Mouse (Mus musculus) forebrain, embryonic 12.5 days (tissue): ENCODE results near the gene Pnkd. TPM values are rescaled to one million over a fixed set of nuclear protein-coding genes. Genes with fewer than 3 reads are reported as not detected.
"Not testable (repeated sequence)": the region's sequence is repeated elsewhere in the genome, so short reads cannot be mapped to it uniquely, and the experiment has no call there.

Source experiments
- ATAC-seq: fragments of 200-750 bp; cut with Nextera tagmentation; 2 replicates; pipeline ENCODE4 v1.8.0; 2017; ENCODE audit warnings: moderate TSS enrichment; ENCODE audit not compliant: low FRiP score
- H3K27ac ChIP-seq: fragments of 300-500 bp; sonication (generic); 2 replicates; pipeline ENCODE4 v1.5.1; 2016; ENCODE audit warnings: mild to moderate bottlenecking
- H3K27me3 ChIP-seq: fragments of 300-500 bp; sonication (generic); 2 replicates; pipeline ENCODE4 v1.6.1; 2016; ENCODE audit warnings: mild to moderate bottlenecking
- H3K36me3 ChIP-seq: fragments of 300-500 bp; sonication (generic); replicated peaks from 2 replicates; pipeline ENCODE4 v1.6.1; 2016; ENCODE audit warnings: mild to moderate bottlenecking
- H3K4me1 ChIP-seq: fragments of 300-500 bp; sonication (generic); 2 replicates; pipeline ENCODE4 v1.6.1; 2016
- H3K4me2 ChIP-seq: fragments of 300-500 bp; sonication (generic); 2 replicates; pipeline ENCODE4 v1.6.1; 2016; ENCODE audit warnings: mild to moderate bottlenecking, moderate library complexity
- H3K4me3 ChIP-seq: fragments of 300-500 bp; sonication (generic); replicated peaks from 2 replicates; pipeline ENCODE4 v1.5.1; 2016; ENCODE audit warnings: mild to moderate bottlenecking
- H3K9ac ChIP-seq: fragments of 300-500 bp; sonication (generic); 2 replicates; pipeline ENCODE4 v1.6.1; 2016; ENCODE audit warnings: mild to moderate bottlenecking
- H3K9me3 ChIP-seq: fragments of 300-500 bp; sonication (generic); 2 replicates; pipeline ENCODE4 v1.6.1; 2016
- WGBS: fragments of 180-500 bp; shearing (Covaris S2); methylation state at CpG from one replicate; pipeline ENCODE4 v1.1.7; 2016; 5-methylcytosine and 5-hydroxymethylcytosine counted together
- polyA plus RNA-seq: library from polyadenylated mRNA; unstranded; fragments of >200 nt; fragmentation: Nextera tagmentation; extraction: Ambion mirVana; gene quantifications from 2 replicates; pipeline ENCODE4 v1.2.1, GENCODE M21; 2016

The Pnkd gene
- polyA plus RNA-seq, 1 experiment from 2014 or later: 87.5 TPM

DNA sequence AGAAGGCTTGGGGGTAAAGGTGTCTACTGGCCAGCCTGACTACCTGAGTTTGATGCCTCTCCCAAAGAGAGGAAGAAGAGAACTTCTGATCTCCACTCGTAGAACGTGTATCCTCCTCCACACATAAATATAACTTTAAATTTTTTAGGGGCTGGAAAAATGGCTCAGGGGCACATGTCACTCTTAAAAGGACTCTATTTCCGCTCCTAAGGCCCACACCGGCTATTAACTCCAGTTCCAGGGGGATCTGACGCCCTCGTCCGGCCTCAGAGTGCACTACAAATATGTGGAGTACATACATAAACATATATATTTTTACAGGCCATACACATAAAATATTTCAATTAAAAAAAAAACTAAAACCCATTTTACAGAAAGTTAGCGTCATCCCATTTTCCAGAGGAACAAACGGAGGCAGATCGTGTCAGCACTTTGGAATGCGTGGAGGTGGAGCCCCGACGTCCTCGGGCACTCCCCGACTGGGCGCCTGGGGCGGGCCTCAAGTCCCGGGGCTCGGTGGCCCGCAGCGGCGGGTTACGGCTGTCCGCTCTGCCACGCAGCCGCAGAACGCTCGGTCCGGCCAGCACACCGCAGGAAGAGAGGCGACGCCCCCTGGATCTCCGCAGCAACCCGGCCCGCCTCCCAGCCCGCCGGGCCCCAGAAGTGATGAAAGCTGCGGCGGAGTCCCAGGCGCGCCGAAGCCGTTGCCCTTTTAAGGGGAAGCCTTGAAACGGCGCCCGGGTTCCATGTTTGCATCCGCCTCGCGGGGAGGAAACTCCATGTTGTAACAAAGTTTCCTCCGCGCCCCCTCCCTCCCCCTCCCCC lies 106.4 kb downstream of the Pnkd start, which contains the start of gene Ctdsp1:
Ctdsp1 (plus strand) TSS at position 586 of the 825 bp plus-strand sequence.
- H3K36me3 ChIP-seq: peaks cover 20% of the 10 kb centered on the region
- H3K27ac ChIP-seq: peak within 1 kb of the TSS; percentile 88
- peak within 1 kb of the TSS; percentile 88 for H3K9ac ChIP-seq
- H3K4me3 ChIP-seq: peak within 1 kb of the TSS; percentile 85
- no peaks in the 10 kb centered on the region for H3K9me3 ChIP-seq
- H3K4me2 ChIP-seq: peak within 1 kb of the TSS; percentile 97
- WGBS: 2% methylated on average over 51 of the region's 51 CpGs
- peak; percentile 80 for ATAC-seq
- H3K27me3 ChIP-seq: peaks cover 27% of the 10 kb centered on the region
- H3K4me1 ChIP-seq: peaks cover 34% of the 10 kb centered on the region

DNA sequence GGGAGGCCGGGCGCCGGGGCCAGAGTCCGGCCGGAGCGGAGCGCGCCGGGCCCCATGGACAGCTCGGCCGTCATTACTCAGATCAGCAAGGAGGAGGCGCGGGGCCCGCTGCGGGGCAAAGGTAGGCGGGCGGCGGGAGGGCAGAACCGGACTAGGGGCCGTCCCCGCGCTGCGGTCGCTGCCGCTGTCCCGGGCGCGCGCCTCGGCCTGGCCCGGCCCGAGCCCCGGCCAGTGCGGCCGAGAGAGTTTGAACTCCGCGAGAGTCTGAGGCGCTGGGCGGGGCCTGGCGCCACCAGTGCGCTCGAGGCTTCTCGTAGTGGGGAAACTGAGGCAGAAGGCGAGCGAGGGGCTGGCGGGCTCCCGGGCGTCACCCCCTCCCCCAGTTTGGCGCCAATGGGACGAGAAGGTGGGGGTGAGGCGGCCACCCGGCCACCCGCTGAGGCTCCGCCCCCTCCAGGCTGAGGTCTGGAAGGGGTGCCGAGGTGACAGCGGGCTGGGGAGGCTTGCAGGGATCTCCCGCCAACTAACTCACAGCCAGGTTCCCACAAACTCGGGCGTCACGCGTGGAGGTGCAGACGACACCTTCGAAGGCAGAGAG lies 107.2 kb downstream of the Pnkd start:
- peak; percentile 43 for ATAC-seq
- under 1% methylated on average over 55 of the region's 63 CpGs for WGBS

DNA sequence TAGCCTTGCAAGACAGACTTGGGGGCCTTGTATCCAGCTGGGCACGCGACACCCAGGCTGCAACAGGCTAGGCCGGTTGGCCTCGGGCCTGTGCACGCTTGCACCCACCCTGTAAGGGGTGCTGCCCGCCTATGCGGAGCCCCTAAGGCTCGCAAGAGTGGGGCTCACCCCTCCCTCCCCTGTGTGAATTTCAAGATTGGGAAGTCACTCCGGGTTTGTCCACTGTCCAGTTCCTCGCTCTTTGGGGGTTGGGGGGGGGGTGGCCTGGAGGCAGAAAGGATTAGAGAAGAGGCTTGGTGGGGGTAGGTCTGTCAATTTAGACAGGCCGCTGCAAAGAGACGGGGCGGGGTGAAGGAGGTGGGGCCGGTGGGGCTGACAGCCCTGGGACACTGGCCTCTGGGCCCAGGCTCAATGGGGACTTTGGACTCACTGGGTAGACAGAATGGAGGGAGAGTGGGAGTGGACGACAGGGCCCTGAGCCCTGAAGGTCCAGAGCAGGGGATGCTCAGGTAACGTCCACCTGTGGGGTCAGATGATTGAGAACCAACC lies 107.8 kb downstream of the Pnkd start:
- Histone ChIP-seq H3K4me3 (peak overlapping the region; percentile 85), H3K4me2 (peak overlapping the region; percentile 97), H3K27ac (peak overlapping the region; percentile 88; the same call in 1 of the 2 replicates), H3K4me1 (peaks cover 32% of the 10 kb centered on the region), H3K9ac (peak overlapping the region; percentile 88), H3K36me3 (peaks cover 20% of the 10 kb centered on the region), H3K9me3 (no peaks in the 10 kb centered on the region), H3K27me3 (peaks cover 27% of the 10 kb centered on the region)
- 2% methylated on average over 16 of the region's 16 CpGs for WGBS
- ATAC-seq: peak; percentile 10; the same call in 1 of the 2 replicates

More for the DNA sequence above, 107.2 kb downstream of the Pnkd start:
- Histone ChIP-seq H3K4me2 (peak overlapping the region; percentile 97), H3K36me3 (peaks cover 20% of the 10 kb centered on the region), H3K9me3 (no peaks in the 10 kb centered on the region), H3K27ac (peak overlapping the region; percentile 88), H3K4me3 (peak overlapping the region; percentile 85), H3K4me1 (peaks cover 34% of the 10 kb centered on the region), H3K27me3 (peaks cover 27% of the 10 kb centered on the region), H3K9ac (peak overlapping the region; percentile 88)

DNA sequence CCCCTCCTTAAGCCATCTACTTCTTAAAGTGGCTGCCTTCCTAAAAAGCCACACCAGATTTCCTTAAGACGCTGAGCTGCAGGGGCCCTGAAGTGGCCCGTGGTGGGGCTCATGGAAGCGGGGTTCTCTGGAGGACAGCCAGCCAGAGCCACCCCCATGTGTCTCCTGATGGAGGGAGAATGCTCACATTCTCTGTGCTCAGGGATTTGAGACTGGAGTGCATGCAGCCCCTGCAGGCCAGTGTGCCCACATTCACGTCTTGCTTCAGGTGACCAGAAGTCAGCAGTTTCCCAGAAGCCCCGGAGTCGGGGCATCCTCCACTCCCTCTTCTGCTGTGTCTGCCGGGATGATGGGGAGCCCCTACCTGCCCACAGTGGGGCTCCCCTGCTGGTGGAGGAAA lies 108.3 kb downstream of the Pnkd start:
- Histone ChIP-seq H3K4me3 (peak overlapping the region; percentile 85), H3K9ac (peak overlapping the region; percentile 88; the same call in 1 of the 2 replicates), H3K4me1 (peaks cover 37% of the 10 kb centered on the region), H3K27me3 (peaks cover 27% of the 10 kb centered on the region), H3K36me3 (peaks cover 20% of the 10 kb centered on the region), H3K9me3 (no peaks in the 10 kb centered on the region), H3K4me2 (peak overlapping the region; percentile 97), H3K27ac (0 out of 2 replicates have a peak overlapping the region, but pooled peaks have one; percentile 25)
- 38% methylated on average over 7 of the region's 7 CpGs for WGBS
- ATAC-seq: no peak

DNA sequence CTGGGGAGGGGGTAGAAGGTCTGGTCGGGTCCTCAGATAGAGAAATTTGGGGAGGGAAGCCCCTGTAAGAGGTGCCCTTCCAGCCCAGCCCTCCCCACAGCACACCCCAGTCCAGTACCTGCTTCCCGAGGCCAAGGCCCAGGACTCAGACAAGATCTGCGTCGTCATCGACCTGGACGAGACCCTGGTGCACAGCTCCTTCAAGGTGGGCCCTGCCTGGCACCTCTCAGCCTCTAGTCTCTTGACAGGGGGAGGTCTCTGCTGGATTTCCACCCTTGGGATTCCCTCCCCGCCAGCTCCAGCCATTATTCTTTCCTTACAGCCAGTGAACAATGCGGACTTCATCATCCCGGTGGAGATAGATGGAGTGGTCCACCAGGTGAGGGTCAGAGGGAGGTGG lies 109.0 kb downstream of the Pnkd start:
- ATAC-seq: no peak
- 90% methylated on average over 9 of the region's 9 CpGs for WGBS
- Histone ChIP-seq H3K4me1 (peaks cover 40% of the 10 kb centered on the region), H3K36me3 (peaks cover 20% of the 10 kb centered on the region), H3K4me2 (no peak overlapping the region; the same call in 1 of the 2 replicates), H3K9me3 (no peaks in the 10 kb centered on the region), H3K9ac (no peak overlapping the region), H3K27me3 (peaks cover 22% of the 10 kb centered on the region), H3K27ac (0 out of 2 replicates have a peak overlapping the region, but pooled peaks have one; percentile 25), H3K4me3 (no peak overlapping the region)

DNA sequence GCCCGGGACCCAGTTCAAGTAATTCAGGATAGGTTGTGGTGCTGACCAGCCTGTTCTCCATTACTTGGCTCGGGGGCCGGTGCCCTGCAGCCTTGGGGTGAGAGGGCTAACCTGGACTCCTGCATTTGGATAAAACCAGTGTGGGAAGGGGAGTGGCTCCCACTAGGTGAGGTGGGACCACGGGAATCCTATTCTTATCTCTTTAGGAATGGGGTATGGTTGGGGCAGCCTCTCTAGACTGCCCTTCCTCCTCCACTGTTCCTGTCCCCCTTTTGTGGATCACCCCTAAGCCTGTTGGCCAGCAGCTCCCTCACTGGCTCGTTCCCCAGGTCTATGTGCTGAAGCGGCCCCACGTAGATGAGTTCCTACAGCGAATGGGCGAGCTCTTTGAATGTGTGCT lies 109.6 kb downstream of the Pnkd start:
- H3K9me3 ChIP-seq: no peaks in the 10 kb centered on the region
- peaks cover 40% of the 10 kb centered on the region for H3K4me1 ChIP-seq
- H3K9ac ChIP-seq: no peak overlapping the region
- no peak overlapping the region for H3K27ac ChIP-seq
- 90% methylated on average over 9 of the region's 9 CpGs for WGBS
- H3K36me3 ChIP-seq: peaks cover 20% of the 10 kb centered on the region
- H3K4me2 ChIP-seq: no peak overlapping the region
- no peak overlapping the region for H3K4me3 ChIP-seq
- peaks cover 17% of the 10 kb centered on the region for H3K27me3 ChIP-seq
- ATAC-seq: no peak

DNA sequence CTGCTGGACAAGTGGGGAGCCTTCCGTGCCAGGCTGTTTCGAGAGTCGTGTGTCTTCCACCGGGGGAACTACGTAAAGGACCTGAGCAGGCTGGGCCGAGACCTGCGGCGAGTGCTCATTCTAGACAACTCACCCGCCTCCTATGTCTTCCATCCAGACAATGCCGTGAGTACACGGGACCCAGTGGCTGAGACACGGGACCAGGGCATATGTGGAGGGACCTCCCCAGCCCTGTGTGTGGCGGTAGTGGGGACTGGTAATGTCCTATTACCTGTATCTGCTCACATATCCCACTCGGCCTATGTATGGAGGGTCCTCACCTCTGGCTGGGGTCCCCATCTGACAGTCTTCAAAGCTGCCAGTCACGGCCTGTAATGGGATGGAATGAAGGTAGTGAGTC lies 110.1 kb downstream of the Pnkd start:
- peaks cover 36% of the 10 kb centered on the region for H3K4me1 ChIP-seq
- 92% methylated on average over 15 of the region's 15 CpGs for WGBS
- no peak for ATAC-seq

DNA sequence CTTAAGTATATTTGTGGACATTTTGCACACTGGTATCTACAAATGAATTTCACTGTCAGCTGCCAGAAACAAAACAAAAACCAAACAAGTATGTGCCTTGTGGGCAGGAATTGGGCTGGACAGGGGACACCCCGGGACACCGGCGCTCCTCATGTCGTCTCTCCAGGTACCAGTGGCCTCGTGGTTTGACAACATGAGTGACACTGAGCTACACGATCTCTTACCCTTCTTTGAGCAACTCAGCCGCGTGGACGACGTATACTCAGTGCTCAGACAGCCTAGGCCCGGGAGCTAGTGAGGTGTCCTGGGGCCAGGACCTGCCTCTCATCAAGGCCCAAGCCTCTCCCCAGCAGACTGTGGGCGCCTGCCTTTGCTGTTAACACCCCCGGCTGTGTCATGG lies 110.6 kb downstream of the Pnkd start:
- WGBS: 89% methylated on average over 12 of the region's 13 CpGs
- Histone ChIP-seq H3K4me1 (peaks cover 32% of the 10 kb centered on the region), H3K27ac (no peak overlapping the region), H3K4me2 (no peak overlapping the region), H3K9ac (no peak overlapping the region), H3K4me3 (no peak overlapping the region), H3K9me3 (no peaks in the 10 kb centered on the region), H3K36me3 (peaks cover 20% of the 10 kb centered on the region), H3K27me3 (peaks cover 7% of the 10 kb centered on the region)
- no peak for ATAC-seq

More for the DNA sequence above, 110.1 kb downstream of the Pnkd start:
- Histone ChIP-seq H3K4me2 (no peak overlapping the region), H3K27me3 (peaks cover 11% of the 10 kb centered on the region), H3K9me3 (no peaks in the 10 kb centered on the region), H3K27ac (no peak overlapping the region), H3K36me3 (peaks cover 20% of the 10 kb centered on the region), H3K4me3 (no peak overlapping the region; the same call in 1 of the 2 replicates), H3K9ac (no peak overlapping the region)

DNA sequence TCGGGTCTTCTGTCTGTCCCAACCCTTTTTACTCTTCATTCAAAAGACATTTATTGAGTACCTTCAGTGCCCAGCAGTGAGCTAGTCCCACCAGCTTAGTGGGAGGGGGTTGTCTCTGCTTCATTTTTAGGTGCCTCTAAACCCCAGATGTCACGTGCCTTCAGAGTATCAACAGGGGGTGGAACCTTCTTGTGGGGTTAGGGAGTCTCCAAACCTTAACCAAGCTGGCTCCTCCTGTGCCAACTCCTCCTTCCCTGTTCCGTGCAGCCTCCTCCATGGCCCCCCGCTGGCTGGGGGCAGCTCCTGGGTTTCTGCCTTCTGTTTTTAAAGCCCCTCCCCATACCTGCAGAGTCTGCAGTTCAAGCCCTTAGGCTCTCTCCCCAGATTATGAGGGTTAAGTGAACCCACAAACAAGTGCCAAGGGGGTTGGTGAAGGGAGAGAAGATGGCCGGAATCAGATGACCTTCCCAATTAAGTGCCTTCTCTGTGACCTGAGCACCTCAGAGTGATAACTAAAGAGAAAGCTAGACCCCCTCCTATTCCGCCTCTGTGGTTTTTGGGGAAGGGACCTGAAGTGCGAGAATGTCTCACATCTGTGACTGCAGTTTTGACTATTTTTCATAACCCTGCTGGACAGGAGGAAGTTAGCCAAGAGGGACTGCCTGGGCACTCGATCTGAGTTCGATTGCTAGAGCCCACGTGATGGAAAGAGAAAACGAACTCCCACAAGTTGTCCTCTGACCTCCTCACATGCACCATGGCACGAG lies 111.9 kb downstream of the Pnkd start:
- Histone ChIP-seq H3K36me3 (peaks cover 20% of the 10 kb centered on the region), H3K27ac (peak overlapping the region; percentile 57), H3K4me3 (peak overlapping the region; percentile 45), H3K4me2 (peak overlapping the region; percentile 77), H3K4me1 (peaks cover 24% of the 10 kb centered on the region), H3K9ac (peak overlapping the region; percentile 44; the same call in 1 of the 2 replicates)
- H3K27me3 ChIP-seq, H3K9me3 ChIP-seq: not testable (repeated sequence)
- 10% methylated on average over 12 of the region's 12 CpGs for WGBS
- ATAC-seq: peak; percentile 7; the same call in 1 of the 2 replicates

DNA sequence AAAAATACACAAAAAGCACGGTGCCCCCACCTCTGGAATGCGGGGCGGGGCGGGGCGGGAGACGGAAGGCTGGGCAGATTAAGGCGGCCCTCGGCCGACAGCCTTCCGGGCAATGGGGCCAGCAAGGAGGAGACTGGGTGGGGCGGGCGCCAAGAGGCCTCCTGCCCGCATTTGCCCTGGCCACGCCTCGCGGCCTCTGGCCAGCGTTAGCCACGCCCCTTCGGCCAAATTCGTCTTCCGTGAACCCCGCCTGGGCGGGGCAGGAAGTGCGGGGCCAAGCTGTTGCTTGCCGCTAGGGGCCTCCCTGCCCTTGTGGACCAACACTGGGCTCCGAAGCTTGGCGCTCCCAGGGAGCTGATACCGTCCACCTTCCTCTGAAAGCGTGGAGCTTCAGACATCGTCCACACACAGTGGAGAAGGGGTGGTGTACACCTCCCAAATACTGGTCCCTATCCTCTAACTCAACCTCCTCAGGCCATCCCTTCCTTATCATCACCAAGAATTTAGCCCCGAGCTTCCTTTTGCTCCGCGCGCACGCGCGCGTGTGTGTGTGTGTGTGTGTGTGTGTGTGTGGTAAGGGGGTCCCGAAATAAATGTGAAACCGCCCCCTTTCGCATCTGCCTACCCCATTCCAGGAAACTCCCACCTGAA lies 112.7 kb downstream of the Pnkd start:
- peak overlapping the region; percentile 77 for H3K4me2 ChIP-seq
- peak overlapping the region; percentile 45 for H3K4me3 ChIP-seq
- under 1% methylated on average over 41 of the region's 41 CpGs for WGBS
- no peaks in the 10 kb centered on the region for H3K9me3 ChIP-seq
- peaks cover 20% of the 10 kb centered on the region for H3K36me3 ChIP-seq
- H3K4me1 ChIP-seq: peaks cover 20% of the 10 kb centered on the region
- peak overlapping the region; percentile 57 for H3K27ac ChIP-seq
- H3K9ac ChIP-seq: peak overlapping the region; percentile 44
- peak; percentile 89 for ATAC-seq
- H3K27me3 ChIP-seq: no peaks in the 10 kb centered on the region

DNA sequence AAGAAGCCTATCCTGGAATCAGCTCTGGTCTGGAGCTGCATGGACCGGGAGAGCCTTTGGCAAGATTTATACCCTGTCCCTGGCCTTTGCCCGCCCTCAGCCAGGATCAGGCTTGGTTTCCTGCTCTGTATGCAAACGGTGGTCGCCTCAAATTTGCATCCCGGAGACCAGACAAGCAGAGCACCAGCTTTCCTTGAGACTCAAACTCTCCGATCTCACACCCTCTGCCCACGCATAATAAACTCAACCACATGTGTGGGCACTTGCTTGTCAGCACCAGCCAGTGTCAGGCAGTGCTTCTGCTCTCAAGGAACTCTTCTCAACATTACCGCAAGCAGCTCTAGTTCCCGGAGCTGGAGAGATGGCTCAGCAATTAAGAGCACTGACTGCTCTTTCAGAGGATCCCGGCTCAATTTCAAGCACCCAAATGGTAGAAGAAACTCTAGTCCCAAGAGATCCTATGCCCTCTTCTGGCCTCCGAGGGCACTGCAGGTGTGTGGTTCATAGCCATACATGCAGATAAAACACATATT lies 113.3 kb downstream of the Pnkd start:
- H3K4me1 ChIP-seq: peaks cover 14% of the 10 kb centered on the region
- H3K9ac ChIP-seq: peak overlapping the region; percentile 44; the same call in 1 of the 2 replicates
- H3K9me3 ChIP-seq: no peaks in the 10 kb centered on the region
- WGBS: 5% methylated on average over 11 of the region's 11 CpGs
- ATAC-seq: peak; percentile 42; the same call in 1 of the 2 replicates
- H3K4me3 ChIP-seq: peak overlapping the region; percentile 45
- H3K27me3 ChIP-seq: no peaks in the 10 kb centered on the region
- H3K4me2 ChIP-seq: peak overlapping the region; percentile 77
- peaks cover 20% of the 10 kb centered on the region for H3K36me3 ChIP-seq
- H3K27ac ChIP-seq: peak overlapping the region; percentile 57
